Mouse (Mus musculus) heart, embryonic 16.5 days (tissue): Measurements from ENCODE around the gene Krt73. TPM values are rescaled to one million over a fixed set of nuclear protein-coding genes. Genes with fewer than 3 reads are reported as not detected.

ENCODE experiments used
- ATAC-seq: fragments of 200-750 bp; cut with Nextera tagmentation; replicated peaks from 2 replicates; pipeline ENCODE4 v1.8.0; 2017; ENCODE audit warnings: moderate number of reproducible peaks; ENCODE audit not compliant: insufficient read depth, low FRiP score; ENCODE audit errors: extremely low read depth
- H3K27ac ChIP-seq: fragments of 300-500 bp; sonication (generic); 2 replicates; pipeline ENCODE4 v1.5.1; 2014; ENCODE audit warnings: mild to moderate bottlenecking, low read length, control low read depth, moderate library complexity
- H3K27me3 ChIP-seq: fragments of 300-500 bp; sonication (generic); 2 replicates; pipeline ENCODE4 v1.6.1; 2014; ENCODE audit warnings: low read length, mixed read lengths; ENCODE audit not compliant: control insufficient read depth, insufficient read depth
- H3K36me3 ChIP-seq: fragments of 300-500 bp; sonication (generic); 2 replicates; pipeline ENCODE4 v1.6.1; 2014; ENCODE audit not compliant: control insufficient read depth, insufficient read depth
- H3K4me1 ChIP-seq: fragments of 300-500 bp; sonication (generic); 2 replicates; pipeline ENCODE4 v1.6.1; 2014; ENCODE audit warnings: low read length, mixed read lengths; ENCODE audit not compliant: control insufficient read depth, insufficient read depth
- H3K4me2 ChIP-seq: fragments of 300-500 bp; sonication (generic); 2 replicates; pipeline ENCODE4 v1.6.1; 2014; ENCODE audit warnings: low read depth, mild to moderate bottlenecking, control low read depth, low read length
- H3K4me3 ChIP-seq: fragments of 300-500 bp; sonication (generic); 2 replicates; pipeline ENCODE4 v1.5.1; 2014; ENCODE audit warnings: mild to moderate bottlenecking, control low read depth, low read length
- H3K9ac ChIP-seq: fragments of 300-500 bp; sonication (generic); 2 replicates; pipeline ENCODE4 v1.6.1; 2014; ENCODE audit warnings: low read length, control low read depth
- H3K9me3 ChIP-seq: fragments of 300-500 bp; sonication (generic); replicated peaks from 2 replicates; pipeline ENCODE4 v1.6.1; 2016; ENCODE audit warnings: low read length; ENCODE audit not compliant: control insufficient read depth
- WGBS: fragments of 180-500 bp; shearing (Covaris S2); extraction: QIAGEN DNeasy Blood & Tissue Kit; methylation state at CpG from one replicate; pipeline ENCODE4 v1.1.7; 2014; 5-methylcytosine and 5-hydroxymethylcytosine counted together
- polyA plus RNA-seq: library from polyadenylated mRNA; unstranded; fragments of >200 nt; fragmentation: Nextera tagmentation; extraction: Ambion mirVana; gene quantifications from 2 replicates; pipeline ENCODE4 v1.2.1, GENCODE M21; 2015

Gene Krt73
- polyA plus RNA-seq, 1 experiment from 2014 or later = not detected

GRCm38 (mm10) chr15:101803052-101803822 lies 1.1 kb upstream of the Krt73 start:
- Histone ChIP-seq H3K9me3 (no peaks in the 10 kb centered on the region), H3K27me3 (no peaks in the 10 kb centered on the region; the same call in 1 of the 2 replicates), H3K4me3 (no peak overlapping the region), H3K4me2 (no peak overlapping the region), H3K9ac (no peak overlapping the region), H3K36me3 (no peaks in the 10 kb centered on the region), H3K27ac (no peak overlapping the region), H3K4me1 (no peaks in the 10 kb centered on the region)
- 76% methylated on average over 11 of the region's 11 CpGs for WGBS
- no peak for ATAC-seq

DNA sequence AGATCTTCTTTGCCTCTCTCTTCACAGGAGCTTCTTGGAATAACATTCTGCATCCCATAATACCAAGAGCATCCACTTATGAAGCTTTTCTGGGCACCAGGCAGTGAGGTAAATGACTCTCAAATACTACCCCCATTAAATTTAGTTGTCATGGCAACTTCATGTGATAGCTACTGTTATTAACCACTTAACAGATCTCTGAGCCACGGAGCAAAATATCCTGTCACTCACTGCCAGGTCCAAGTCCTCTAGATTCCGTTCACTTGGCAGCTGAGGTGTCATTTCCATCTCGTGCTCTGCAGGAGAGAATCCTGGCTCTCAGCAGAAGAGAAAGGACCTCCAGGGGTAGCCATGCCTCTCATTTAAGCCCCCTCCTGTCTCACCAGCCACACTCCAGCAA lies 11.3 kb downstream of the Krt73 start:
- no peak for ATAC-seq
- 19% methylated on average over 3 of the region's 3 CpGs for WGBS

GRCm38 (mm10) chr15:101786360-101786759 lies 15.8 kb downstream of the Krt73 start, which contains the start of gene Krt72:
TSS of gene Krt72 (minus strand) at chr15:101786460.
- Histone ChIP-seq H3K27ac (no peak within 1 kb of the TSS), H3K4me3 (no peak within 1 kb of the TSS), H3K9me3 (no peaks in the 10 kb centered on the region), H3K27me3 (peaks cover 2% of the 10 kb centered on the region), H3K36me3 (no peaks in the 10 kb centered on the region), H3K4me2 (no peak within 1 kb of the TSS), H3K4me1 (no peaks in the 10 kb centered on the region), H3K9ac (no peak within 1 kb of the TSS)
- ATAC-seq = no peak
- WGBS = 85% methylated on average over 18 of the region's 18 CpGs

More for the DNA sequence above, 11.3 kb downstream of the Krt73 start:
- Histone ChIP-seq H3K27me3 (0 out of 2 replicates have a peak, but pooled peaks cover 2% of the 10 kb centered on the region), H3K4me3 (no peak overlapping the region), H3K9me3 (no peaks in the 10 kb centered on the region), H3K9ac (no peak overlapping the region), H3K36me3 (no peaks in the 10 kb centered on the region), H3K4me1 (no peaks in the 10 kb centered on the region), H3K27ac (no peak overlapping the region), H3K4me2 (no peak overlapping the region)

DNA sequence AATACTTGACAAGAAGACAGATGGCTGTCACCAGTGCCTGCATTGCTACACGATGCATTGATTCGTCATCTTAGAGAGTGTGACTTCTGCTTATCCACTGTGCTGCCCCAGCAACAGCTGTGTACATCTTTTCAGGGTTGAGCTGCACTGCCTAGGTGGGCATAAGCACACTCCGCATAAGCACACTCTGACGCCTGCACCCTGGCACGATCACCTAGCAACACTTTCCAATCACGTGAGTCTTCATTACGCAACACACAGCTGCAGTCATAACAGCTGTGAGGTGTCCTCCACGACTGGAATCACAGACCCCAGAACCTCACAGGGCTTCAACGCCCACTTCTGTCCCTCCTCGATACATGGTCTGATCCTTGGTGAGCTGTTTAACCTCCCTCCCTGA lies 28.7 kb downstream of the Krt73 start:
- no peak overlapping the region for H3K4me2 ChIP-seq
- 69% methylated on average over 10 of the region's 10 CpGs for WGBS
- ATAC-seq = no peak
- peaks cover 23% of the 10 kb centered on the region for H3K27me3 ChIP-seq
- no peaks in the 10 kb centered on the region for H3K9me3 ChIP-seq
- H3K4me3 ChIP-seq = no peak overlapping the region
- H3K36me3 ChIP-seq = no peaks in the 10 kb centered on the region
- H3K9ac ChIP-seq = no peak overlapping the region
- H3K4me1 ChIP-seq = no peaks in the 10 kb centered on the region
- H3K27ac ChIP-seq = no peak overlapping the region

DNA sequence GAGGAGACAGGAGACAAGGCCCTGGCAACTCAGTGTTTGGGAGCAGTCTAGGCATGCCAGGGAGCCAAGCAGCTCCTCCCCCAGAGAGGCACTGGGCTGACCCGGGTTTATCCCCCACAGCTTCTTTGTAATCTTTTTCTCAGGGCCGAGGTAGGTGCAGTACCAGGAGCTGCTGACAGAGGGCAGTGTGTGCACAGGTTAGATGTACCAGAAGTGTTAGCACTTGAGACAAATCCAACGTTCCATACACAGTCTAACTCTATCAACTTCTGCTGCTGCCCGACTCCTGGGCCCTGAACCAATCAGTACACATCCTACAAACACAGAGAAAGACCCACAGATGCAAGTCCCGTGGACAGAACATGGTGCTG lies 29.4 kb downstream of the Krt73 start:
- Histone ChIP-seq H3K27me3 (peaks cover 23% of the 10 kb centered on the region), H3K4me1 (no peaks in the 10 kb centered on the region), H3K9me3 (no peaks in the 10 kb centered on the region), H3K27ac (no peak overlapping the region), H3K4me2 (no peak overlapping the region), H3K36me3 (no peaks in the 10 kb centered on the region), H3K9ac (no peak overlapping the region), H3K4me3 (no peak overlapping the region)
- ATAC-seq = peak; percentile 41; the same call in 1 of the 2 replicates
- 6% methylated on average over 5 of the region's 5 CpGs for WGBS

- 68% methylated on average over 5 of the region's 5 CpGs for WGBS
- no peak overlapping the region for H3K27ac ChIP-seq
- no peaks in the 10 kb centered on the region for H3K9me3 ChIP-seq
- ATAC-seq = no peak
- no peak overlapping the region for H3K4me3 ChIP-seq
- H3K4me2 ChIP-seq = no peak overlapping the region
- no peak overlapping the region for H3K9ac ChIP-seq
- no peaks in the 10 kb centered on the region for H3K4me1 ChIP-seq
- no peaks in the 10 kb centered on the region for H3K36me3 ChIP-seq
- peaks cover 23% of the 10 kb centered on the region for H3K27me3 ChIP-seq
These were observed 30.0 kb downstream of the Krt73 start for GRCm38 (mm10) chr15:101772080-101772710.

DNA sequence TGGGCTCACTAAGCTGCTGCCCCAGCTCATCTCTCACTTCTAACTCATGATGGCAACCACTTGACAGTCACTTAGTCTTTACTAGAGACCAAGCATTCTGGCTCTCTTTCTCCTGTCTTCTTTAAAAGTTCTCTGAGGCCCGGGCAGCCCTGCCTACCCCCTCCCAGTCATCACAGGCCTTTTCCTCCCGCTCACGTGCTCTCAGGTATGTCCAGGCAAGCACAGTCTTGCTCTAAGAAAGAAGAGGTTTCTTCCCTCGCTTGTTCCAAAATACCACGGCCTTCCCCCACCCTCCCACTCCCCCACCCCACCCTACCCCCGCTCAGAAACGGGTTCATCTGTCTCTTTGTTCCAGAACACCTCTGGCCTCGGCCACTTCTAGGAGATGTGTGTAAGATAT lies 31.9 kb downstream of the Krt73 start:
- Histone ChIP-seq H3K4me2 (no peak overlapping the region), H3K9me3 (no peaks in the 10 kb centered on the region), H3K4me1 (no peaks in the 10 kb centered on the region), H3K27ac (no peak overlapping the region), H3K9ac (no peak overlapping the region), H3K4me3 (no peak overlapping the region), H3K36me3 (no peaks in the 10 kb centered on the region), H3K27me3 (peaks cover 26% of the 10 kb centered on the region)
- 25% methylated on average over 8 of the region's 8 CpGs for WGBS
- no peak for ATAC-seq

Other genes with a start within 250 kb of the Krt73 start
- not detected in 2 replicates for gene Krt90, start 239.4 kb downstream of the Krt73 start, polyA plus RNA-seq
- 0.17 and 0.19 TPM in 2 replicates for gene Krt75, start 228.4 kb downstream of the Krt73 start, polyA plus RNA-seq
- gene Gm5414, start 174.2 kb downstream of the Krt73 start, polyA plus RNA-seq = not detected in 2 replicates
- not detected in 2 replicates for gene Gm5478, start 155.0 kb downstream of the Krt73 start, polyA plus RNA-seq
- gene Krt6b, start 122.1 kb downstream of the Krt73 start, polyA plus RNA-seq = 0.28 TPM in 1 of 2 replicates, not detected in the other
- gene Krt6a, start 108.0 kb downstream of the Krt73 start, polyA plus RNA-seq = 0.62 TPM in 2 replicates
- 11.4 and 17.2 TPM in 2 replicates for gene Krt5, start 89.4 kb downstream of the Krt73 start, polyA plus RNA-seq
- gene Krt71, start 59.2 kb downstream of the Krt73 start, polyA plus RNA-seq = 0.07 TPM in 1 of 2 replicates, not detected in the other
- gene Krt72, start 15.9 kb downstream of the Krt73 start, polyA plus RNA-seq = 0.21 TPM in 1 of 2 replicates, not detected in the other
- gene Krt2, start 15.8 kb upstream of the Krt73 start, polyA plus RNA-seq = not detected in 2 replicates
- 0.11 and 0.25 TPM in 2 replicates for gene Krt1, start 48.4 kb upstream of the Krt73 start, polyA plus RNA-seq
- 0.07 TPM in 2 replicates for gene Krt77, start 67.4 kb upstream of the Krt73 start, polyA plus RNA-seq
- not detected in 2 replicates for gene Krt76, start 90.6 kb upstream of the Krt73 start, polyA plus RNA-seq
- 1.4 and 6.0 TPM in 2 replicates for gene Krt4, start 122.4 kb upstream of the Krt73 start, polyA plus RNA-seq
- 0.53 and 0.75 TPM in 2 replicates for gene Krt79, start 138.0 kb upstream of the Krt73 start, polyA plus RNA-seq
- gene Krt78, start 151.9 kb upstream of the Krt73 start, polyA plus RNA-seq = 0.14 TPM in 1 of 2 replicates, not detected in the other
- gene Krt8, start 202.1 kb upstream of the Krt73 start, polyA plus RNA-seq = 132 and 209 TPM in 2 replicates
- gene Krt18, start 225.8 kb upstream of the Krt73 start, polyA plus RNA-seq = 127 and 215 TPM in 2 replicates